Mouse (Mus musculus): ENCODE data around the gene Klhl10.
A peak's percentile ranks its signal among the peaks of the same experiment; 100 is the strongest.

Gene Klhl10

DNA sequence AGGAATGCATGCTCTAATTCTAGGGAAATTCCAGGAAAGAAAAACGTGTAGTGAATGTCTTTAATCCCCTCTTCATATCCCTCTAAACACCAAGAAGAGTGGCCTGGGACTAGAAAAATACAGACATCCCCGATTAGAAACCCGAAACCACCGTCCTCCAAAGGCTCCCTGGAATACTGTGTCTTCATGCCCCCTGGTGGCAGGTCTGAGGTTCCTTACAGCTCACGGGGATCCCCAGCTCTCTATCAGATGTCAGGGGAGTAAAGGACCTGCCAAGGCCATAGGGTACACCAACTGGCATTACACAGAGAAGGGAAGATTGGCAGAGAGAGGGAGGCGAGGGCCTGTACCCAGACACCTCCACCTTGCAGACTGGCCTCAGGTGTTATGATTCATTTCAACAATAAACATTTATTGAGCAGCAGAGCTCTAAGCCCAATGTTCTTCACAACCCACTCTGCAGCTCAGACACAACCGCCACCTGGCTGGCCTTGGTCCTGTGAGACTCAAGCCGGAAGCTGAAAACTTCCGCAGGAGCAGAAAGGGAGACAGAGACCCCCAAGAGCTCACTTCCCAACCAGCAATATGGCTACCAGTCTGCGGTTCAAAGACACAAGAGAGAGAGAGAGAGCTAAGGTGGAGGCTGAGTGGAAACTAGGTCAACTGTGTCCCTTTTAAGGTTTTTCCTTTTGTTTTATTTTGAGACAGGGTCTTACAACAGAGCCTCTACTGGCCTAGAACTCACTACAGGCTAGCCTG is 33.5 kb upstream of the Klhl10 start:
- DNase-seq (ENCODE audit: low read depth): peak; percentile 73

DNA sequence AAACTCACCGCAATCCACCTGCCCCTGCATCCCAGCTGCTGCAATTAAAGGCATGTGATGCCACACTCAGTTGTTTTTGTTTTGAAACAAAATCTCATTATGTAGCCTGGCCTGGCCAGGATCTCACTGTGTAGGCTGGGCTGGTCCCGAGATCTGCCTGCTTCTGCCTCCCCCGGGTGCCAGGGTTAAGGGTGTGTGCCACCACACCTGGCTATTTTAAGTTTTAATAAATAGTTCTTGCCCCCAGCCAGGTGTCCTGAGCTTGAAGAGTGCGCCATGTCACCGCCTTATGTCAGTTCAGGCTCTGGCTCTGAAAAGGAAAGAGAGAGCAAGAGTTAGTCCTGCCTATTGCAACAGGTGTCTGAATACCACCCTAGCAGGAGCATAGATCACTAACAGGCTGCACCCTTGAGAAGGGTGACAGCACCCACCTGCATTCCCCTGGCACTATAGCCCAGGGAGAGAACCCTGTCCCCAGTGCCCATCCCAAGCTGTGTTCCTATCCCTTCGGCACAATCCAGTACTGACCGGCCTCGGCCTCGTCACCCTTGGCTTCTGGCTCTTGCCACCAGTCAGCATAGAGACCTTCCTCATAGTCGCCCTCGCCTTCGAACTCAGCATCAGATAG is 32.8 kb upstream of the Klhl10 start:
- no peak for DNase-seq (ENCODE audit: low read depth)

DNA sequence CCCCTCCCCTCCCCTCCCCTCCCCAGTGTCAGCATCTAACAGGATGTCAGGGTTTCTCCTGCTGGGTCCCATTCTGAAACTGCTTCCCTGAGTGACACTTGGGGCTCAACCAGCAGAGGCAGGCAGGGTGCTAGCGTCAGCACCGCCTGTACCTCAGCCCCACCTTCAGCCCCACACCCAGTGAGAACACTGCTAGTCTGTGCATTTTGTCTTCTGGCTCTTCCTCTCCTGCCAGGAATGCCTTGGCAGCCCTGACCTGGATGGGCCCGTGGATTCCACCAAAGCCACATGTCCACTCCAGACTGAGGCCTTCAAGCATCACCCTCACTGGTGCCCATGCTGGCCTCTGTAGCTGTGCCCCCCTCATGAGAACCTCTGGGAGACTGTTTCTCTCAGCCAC is 32.0 kb upstream of the Klhl10 start:
- no peak for DNase-seq (ENCODE audit: low read depth)

DNA sequence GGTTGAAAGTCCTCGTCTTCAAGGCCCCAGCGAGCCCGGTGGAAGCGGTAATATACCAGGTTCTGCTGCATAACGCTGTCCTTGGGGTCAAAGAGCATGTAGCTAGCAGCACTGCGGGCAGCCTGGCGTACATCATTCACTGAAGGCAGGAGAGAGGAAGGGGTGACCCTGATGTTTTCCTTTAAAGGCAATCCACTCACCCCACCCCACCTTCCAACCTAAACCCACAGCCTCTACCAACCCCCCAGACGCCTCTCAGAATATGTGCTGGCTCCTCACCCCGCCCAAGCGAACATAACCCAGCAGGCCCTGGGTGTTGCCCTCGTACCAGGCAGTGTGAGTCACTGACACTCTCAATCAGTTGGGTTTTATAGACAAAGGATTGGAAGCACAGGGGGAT is 30.0 kb upstream of the Klhl10 start:
- no peak for DNase-seq (ENCODE audit: low read depth)

DNA sequence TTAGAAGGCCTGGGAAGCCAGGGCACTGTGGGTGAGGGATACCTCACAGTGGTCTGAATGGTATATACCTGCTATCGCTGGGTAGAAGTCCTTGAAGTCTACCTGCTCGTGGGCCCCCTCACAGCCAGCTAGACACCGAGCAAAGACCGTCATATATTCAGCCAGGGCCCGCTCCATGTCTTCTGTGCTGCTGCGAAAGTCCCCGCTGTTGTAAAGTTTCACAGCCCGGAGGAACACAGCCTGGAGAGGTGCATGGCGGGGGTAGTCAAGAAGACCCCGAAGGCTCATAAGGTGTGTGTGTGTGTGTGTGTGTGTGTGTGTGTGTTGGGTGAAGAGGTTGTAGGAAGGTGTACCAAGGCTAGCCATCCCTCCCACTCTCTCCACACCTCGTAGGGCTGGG is 28.2 kb upstream of the Klhl10 start:
- DNase-seq (ENCODE audit: low read depth): no peak

DNA sequence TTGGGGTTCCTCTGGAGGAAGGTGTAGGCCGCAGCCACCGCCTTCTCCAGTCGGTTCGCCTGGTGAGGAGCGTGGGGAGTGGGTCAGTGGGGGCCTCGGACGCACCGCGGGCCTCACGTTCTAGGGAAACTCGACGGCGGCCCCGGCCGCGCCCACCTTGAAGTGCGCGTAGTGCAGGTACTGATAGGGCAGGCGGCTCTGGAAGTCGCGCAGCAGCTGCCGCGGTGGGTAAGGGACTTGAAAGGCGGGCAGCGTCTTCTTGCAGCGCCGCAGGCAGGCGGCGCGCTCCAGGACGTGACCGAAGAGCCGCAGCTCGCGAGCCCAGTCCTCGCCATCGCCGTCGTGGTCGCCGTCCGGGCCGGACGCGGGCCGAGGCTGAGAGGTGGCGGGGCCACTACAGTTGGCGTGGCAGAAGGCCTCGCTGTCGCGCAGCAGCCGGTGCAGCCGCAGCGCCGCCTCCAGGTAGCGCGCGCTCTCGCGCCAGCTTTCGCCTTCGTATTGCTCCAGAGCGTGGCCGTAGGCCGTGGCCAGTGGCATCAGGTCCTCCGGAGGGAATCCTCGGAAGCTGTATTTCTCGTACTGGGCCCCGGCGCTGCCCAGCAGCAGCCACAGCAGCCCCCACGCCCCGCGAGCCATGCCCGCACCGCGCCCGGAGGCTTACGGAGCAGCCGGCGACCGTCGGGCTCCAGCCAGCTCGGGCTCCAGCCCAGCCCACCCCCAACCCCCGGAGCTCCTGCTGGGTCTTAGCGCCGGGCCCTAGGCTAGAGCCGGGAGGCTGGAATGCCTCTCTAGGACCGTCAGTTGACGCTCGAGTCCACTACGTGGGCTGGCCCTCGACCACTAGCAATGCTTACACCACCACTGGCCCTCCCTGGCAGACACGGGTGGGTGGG is 27.4 kb upstream of the Klhl10 start, which contains the start of gene P3h4:
Gene P3h4, minus strand, starts transcription at position 816 of the 893 bp plus-strand sequence.
- peak; percentile 71 for DNase-seq (ENCODE audit: low read depth)

DNA sequence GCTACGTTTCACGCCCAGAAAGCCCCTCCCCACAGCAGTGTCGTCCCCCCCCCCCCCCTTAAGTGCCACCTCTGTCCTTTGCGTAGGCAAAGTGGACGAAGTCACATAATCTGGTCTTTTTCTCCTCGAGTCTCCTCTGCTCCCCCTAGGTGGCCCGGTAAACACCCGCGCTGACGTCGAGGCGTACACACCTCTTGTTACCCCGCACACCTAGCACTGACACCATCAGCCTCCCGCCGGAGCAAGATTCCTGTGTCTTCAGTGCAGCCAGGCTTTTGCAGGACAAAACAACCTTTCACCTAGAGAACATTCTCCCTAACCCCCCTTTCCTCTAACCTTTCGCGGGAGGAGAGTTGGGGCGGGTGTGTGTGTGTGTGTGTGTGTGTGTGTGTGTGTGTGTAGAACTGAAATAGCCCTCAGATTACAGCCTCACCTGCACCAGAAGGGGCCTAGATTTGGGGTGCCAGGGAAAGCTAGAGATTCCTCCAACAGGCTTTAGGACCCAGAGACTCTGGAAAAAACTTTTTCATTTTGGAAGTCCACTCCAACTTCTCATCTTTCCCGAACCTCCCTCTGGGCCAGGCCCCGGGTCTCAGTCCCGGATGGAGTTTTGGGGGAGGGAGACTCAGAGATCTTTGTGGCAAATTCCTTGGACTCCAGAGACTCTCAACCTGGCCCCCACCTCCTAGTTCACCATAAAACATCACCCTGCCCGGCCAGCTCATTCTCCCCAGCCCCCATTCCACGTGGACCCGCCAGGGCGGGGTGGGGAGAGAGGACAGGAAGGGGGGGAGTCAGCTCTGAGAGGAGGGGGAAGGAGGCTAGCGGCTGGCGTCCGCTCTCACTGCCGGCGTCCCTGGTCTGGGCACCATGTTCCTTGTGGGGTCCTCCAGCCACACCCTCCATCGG is 26.5 kb upstream of the Klhl10 start, which contains the start of gene Fkbp10:
Gene Fkbp10, plus strand, starts transcription at position 784 of the 909 bp plus-strand sequence.
- peak; percentile 55 for DNase-seq (ENCODE audit: low read depth)

DNA sequence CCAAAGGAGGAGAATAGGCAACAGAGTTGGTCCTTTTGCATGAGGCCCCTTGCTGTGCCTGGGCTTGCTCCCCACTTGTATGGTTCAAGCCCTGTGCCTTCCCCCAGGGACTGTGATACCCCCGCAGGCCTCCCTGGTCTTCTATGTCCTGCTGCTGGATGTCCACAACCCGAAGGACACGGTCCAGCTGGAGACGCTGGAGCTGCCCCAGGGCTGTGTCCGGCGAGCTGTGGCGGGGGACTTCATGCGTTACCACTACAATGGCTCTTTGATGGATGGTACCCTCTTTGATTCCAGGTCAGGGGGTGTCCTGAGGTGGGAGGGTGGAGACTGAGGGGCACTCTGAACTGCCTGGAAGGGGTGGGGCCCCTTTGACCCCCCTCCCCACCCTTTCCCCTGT is 20.2 kb upstream of the Klhl10 start:
- no peak for DNase-seq (ENCODE audit: low read depth)

DNA sequence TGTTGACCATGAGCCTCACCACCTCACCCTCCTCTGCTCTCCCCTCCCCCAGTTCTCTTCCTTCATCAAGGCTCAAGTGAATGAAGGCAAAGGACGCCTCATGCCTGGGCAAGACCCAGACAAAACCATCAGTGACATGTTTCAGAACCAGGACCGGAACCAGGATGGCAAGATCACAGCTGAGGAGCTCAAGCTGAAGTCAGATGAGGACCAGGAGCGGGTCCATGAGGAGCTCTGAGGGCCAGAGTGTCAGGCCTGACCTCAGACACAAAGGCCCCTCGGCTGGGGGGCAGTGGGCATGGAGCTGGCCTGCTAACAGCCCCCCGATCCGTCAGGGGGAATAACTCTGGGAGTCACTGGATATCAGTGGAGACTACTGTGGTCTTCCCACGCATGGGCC is 17.9 kb upstream of the Klhl10 start:
- no peak for DNase-seq (ENCODE audit: low read depth)

DNA sequence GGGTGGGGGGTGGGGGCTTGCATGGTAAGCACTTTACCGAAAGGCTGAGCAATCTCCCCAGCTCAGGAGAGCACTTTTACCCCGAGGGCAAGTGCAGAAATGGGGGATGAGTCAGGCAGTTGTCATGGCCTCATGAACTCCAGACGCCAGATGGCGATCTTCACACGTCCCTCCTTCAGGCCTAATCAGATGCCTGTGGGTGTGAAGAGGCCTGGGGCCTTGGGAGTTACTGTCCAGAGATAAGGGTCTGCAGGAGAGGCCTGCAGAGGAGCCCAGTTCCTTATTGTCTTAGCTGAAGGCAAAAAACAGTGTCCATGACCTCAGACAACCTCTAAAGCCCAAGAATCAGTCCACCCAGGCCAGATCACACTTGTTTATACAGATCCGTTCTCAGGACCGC is 15.9 kb upstream of the Klhl10 start:
- peak; percentile 56 for DNase-seq (ENCODE audit: low read depth)

DNA sequence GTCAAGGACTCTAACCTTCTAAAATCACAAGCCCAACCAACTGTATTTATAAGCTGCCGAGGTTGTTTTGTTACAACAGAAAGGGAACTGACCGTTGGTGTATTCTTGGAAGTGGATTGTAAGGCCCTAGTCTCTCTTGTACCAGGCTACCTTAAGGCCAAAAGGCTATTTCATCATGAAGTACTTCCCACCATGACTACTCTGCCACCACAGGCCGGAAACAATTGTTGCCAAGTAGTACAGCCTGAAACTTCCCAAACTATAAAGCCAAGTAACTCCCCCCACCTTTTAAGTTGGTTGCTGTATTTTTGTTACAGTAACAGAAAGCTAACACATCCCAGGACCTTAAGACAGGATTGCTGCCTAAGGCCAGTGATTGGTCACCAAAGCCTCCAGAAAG is 14.9 kb upstream of the Klhl10 start:
- DNase-seq (ENCODE audit: low read depth): no peak

DNA sequence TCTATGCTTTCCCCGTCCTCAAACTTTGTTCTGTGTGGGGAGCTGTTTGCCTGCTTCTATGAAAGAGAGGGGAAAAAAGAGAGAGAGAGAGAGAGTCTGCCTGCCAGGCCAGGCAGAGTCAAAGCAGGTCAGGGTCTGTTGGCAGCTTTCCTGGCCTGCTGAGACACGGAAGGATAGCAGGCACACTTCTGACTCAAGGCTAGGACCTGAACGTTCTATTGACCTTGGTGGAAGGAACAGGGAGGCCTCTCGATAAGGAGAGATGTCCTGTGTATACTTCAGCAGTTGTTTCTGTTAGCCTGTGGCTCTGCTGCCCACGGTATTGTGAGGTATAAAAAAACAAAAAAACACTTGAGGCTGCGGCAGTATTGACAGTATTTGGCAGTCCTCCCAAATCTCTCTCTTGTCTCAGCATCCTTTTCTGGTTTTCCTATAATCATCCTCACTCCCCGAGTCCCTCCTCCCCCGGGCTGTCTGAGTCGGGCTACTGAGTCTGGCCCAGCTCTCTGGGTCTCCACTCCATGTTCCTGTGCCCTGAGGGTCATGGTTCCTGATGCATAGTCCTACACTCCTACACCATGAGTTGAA is 13.0 kb upstream of the Klhl10 start:
- DNase-seq (ENCODE audit: low read depth): no peak

DNA sequence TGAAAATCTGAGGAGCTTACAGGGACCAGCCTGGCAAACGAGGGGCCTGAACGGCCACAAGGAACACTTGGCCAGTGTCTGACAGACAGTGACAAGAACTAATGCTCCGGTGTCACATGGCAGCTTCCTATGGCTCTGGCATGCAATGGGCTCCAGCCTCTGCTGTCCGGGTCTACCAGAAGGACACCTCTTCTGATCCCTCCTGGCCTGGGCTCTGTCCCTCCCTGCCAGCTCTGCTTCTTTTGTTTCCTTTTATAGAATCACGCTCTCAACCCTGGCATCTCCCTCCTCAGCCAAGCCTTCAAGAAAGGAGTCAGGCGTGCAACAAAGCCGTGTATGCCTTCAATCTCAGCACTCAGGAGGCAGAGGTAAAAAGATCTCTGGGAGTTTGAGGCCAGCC is 11.7 kb upstream of the Klhl10 start:
- DNase-seq (ENCODE audit: low read depth): no peak

DNA sequence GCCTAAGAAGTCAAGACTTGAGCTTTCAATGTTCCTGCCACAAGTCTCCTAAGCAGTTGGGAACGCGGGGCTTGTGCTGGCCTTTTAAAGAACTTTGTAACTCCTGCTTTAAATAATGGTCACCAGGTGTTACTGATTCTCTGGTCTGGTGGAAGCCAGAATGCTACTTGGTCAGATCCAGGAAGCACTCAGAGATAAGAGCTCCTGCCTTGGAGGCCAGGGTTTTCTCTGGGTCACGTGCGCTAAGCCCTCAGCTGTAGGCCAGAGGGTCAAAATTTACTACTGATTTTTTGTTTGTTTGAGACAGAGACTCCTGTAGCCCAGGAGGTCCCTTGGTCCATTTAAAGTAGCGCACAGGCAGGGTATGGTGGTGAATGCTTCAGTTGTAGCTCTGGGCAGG is 9.7 kb upstream of the Klhl10 start:
- DNase-seq (ENCODE audit: low read depth): no peak

DNA sequence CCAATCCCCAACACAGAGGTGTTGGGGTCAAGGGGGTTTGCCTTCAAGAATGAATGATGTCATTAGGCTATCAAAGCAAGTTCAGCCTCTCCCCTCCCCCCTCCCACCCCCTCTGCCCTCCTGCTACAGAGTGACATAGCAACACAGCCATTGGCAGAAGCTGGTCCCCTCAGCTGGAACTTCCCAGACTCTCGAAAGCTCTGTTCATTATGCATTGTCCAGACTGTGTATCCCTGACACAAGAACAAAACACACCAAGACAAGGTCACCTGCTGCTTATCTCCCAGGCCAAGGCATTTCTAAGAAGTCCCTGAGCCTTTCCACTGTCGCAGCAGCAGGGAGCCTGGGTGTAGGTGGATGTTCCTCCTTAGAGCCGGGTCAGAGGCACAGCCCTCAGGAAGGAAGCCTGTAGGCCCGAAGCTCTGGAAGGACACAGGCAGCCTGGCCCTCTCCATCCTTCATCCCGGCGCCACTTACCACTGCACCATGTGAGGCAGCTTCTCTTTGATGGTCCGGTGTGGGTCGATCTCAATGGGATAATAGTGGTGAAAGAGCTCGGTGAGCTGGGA is 6.0 kb upstream of the Klhl10 start:
- no peak for DNase-seq (ENCODE audit: low read depth)

DNA sequence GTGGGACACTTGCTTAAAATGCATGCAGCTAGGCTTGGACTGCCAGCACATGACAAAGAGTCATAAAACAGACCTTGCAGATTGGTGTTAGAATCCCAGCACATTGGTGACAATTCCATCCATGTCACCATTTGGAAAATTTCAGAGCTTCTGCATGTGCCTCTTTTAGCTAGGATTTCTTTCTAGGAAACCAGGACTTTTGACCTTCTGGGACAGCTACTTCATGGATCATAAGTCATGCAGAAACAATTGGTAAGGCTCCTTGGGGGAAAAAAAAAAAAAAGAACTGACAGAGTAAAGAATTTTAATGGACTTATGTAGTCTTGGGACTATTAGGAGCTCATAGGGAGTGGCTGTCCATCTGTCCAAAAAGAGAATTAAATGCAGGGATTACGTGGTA is 3.8 kb upstream of the Klhl10 start:
- no peak for DNase-seq (ENCODE audit: low read depth)

DNA sequence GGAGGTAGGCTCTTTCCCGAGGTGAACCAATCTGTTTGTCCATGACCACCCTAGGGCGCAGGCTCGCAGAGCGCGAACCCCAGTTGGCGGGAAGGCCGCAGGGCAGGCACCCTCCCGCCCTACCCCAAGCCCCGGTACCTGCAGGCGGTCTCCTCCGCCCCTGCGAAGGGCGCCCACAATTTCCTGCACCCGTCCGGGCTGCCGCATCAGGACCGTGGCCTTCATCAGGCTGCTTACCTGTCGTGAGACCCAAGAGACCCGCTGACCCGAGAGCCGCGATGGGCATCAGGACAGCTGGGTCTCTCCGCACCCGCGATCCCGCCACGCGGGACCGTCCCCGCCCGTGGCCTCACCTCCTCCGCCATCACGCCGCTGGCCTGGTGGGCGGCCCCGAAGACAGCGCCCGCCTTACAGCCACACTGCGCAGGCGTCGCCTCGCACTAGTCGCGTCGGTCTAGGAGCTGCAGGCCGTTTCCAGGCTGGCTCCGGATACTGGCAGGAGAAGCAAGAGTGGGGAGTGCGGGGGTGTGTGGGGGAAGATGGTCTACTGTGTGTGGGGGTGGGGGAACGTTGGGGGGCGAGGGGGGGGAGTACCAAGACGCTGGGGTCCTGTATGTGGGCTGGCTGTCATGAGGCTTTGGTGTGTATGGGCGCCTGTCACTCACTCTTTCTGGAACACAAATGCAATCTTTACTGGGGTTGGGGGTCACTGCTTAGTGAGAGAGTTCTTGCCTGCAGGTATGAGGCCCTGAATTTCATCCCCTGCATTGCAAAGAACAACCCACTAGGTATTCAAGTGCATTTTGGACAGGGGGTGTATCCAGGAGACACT is 810 bp upstream of the Klhl10 start:
- peak; percentile 89 for DNase-seq (ENCODE audit: low read depth)

DNA sequence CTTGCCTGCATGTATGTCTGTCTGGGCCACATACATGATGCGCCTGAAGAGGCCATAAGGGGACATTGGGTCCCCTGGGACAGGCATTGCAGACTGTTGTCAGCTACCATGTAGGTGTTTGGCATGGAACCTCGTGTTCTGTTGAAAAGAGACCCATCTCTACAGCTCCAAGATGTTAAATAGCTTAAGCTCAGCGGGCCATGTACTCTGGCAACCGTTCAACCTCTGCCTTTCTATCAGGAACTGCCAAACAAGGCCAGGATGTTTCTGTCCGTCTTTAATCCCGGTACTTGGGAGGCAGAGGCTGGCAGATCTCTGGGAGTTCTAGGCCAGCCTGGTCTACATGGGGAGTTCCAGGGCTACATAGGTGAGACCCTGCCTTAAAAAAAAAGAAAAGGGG is 908 bp downstream of the Klhl10 start:
- DNase-seq (ENCODE audit: low read depth): no peak

DNA sequence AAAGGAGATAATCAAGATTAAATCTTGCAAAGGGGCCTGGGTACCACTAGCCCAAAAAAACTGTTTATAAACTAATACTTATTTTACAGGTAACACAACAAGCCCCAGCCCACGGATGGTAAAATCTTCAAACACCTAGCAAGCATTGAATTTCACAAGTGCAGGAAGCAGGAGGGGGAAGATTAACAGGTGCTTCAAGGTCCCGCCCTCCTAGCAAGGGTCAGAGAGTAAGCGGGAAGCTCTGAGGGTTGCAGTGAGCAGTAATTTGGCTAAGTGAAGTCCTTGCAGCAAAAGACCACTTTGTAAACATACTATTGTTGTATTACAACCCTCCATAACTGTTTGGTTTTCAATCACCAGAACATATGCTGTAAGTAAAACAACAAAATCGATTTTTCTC is 15.5 kb downstream of the Klhl10 start:
- DNase-seq (ENCODE audit: low read depth): no peak

DNA sequence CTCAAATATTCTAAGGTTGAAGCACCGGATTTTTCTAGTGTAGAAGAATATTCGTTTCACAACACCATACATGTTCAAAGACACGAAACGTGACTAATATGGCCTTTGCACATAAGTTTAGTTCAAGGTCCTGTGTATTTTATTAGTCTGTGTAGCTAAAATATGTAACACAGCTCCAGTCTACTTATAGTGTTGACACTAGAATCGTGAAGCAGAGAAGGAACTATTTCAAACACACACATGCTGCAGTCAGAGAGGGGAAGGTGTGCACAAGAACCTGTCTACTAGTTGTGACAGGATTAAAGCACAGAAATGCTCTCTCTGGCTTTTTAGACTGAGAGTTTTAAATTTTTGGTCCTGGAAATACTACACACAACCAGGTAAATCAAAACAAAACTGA is 16.0 kb downstream of the Klhl10 start:
- DNase-seq (ENCODE audit: low read depth): no peak

Measured in naive thymus-derived CD4-positive, alpha-beta T cell, adult 2 months (primary cell).